Mouse (Mus musculus) retina, embryonic 14.5 days (tissue): Measurements from ENCODE around the gene Gm16253.

Source experiments
- DNase-seq: peaks from one replicate; pipeline ENCODE4 v3.0.0-alpha.2; 2015; ENCODE audit warnings: low spot score

The Gm16253 gene

GRCm38 (mm10) chr3:96573611-96574511, 2.9 kb upstream of the Gm16253 start:
- DNase-seq = no peak

GRCm38 (mm10) chr3:96575272-96575984, 1.4 kb upstream of the Gm16253 start:
- DNase-seq = no peak

- no peak for DNase-seq
Measured at GRCm38 (mm10) chr3:96576005-96576658, 652 bp upstream of the Gm16253 start.

- DNase-seq = no peak
Measured at GRCm38 (mm10) chr3:96577566-96577965, 782 bp downstream of the Gm16253 start.

GRCm38 (mm10) chr3:96578561-96579238, 1.9 kb downstream of the Gm16253 start:
- DNase-seq = no peak

- no peak for DNase-seq
Measured at GRCm38 (mm10) chr3:96579239-96579750, 2.5 kb downstream of the Gm16253 start.

- peak; percentile 94 for DNase-seq
Measured at GRCm38 (mm10) chr3:96579885-96580454, 3.2 kb downstream of the Gm16253 start.

GRCm38 (mm10) chr3:96581141-96581540, 4.4 kb downstream of the Gm16253 start:
- no peak for DNase-seq

GRCm38 (mm10) chr3:96581771-96582515, 5.2 kb downstream of the Gm16253 start:
- DNase-seq = no peak

GRCm38 (mm10) chr3:96583386-96583785, 6.6 kb downstream of the Gm16253 start:
- DNase-seq = no peak

GRCm38 (mm10) chr3:96590657-96591056, 13.9 kb downstream of the Gm16253 start:
- DNase-seq = no peak

- peak; percentile 44 for DNase-seq
Measured at GRCm38 (mm10) chr3:96593374-96593773, 16.6 kb downstream of the Gm16253 start.

- peak; percentile 91 for DNase-seq
Measured at GRCm38 (mm10) chr3:96593790-96594560, 17.2 kb downstream of the Gm16253 start, which contains the start of gene Polr3gl. TSS of gene Polr3gl (minus strand) at chr3:96594181.

- DNase-seq = no peak
Measured at GRCm38 (mm10) chr3:96594851-96595250, 18.1 kb downstream of the Gm16253 start.

- peak; percentile 40 for DNase-seq
Measured at GRCm38 (mm10) chr3:96595661-96596060, 18.9 kb downstream of the Gm16253 start.

- peak; percentile 42 for DNase-seq
Measured at GRCm38 (mm10) chr3:96596228-96596707, 19.5 kb downstream of the Gm16253 start, which contains the start of gene Ankrd34a. TSS of gene Ankrd34a (plus strand) at chr3:96596636.

- no peak for DNase-seq
Measured at GRCm38 (mm10) chr3:96596855-96597254, 20.1 kb downstream of the Gm16253 start.

GRCm38 (mm10) chr3:96597435-96597891, 20.7 kb downstream of the Gm16253 start:
- peak; percentile 62 for DNase-seq
